Mouse (Mus musculus): Measurements from ENCODE around the gene Padi2. TPM values are rescaled to one million over a fixed set of nuclear protein-coding genes. Genes with fewer than 3 reads are reported as not detected.

Padi2 gene
- polyA plus RNA-seq, 1 experiment = 2.1 TPM

GRCm38 (mm10) chr4:140986024-140986710, 80.0 kb downstream of the Padi2 start:
- Histone ChIP-seq H3K79me2 (ENCODE audit: control insufficient read depth, insufficient read depth) (no peaks in the 10 kb centered on the region), H3ac (ENCODE audit: control insufficient read depth, insufficient read length, low read depth) (no peak overlapping the region), H3K4me3 (ENCODE audit: insufficient read depth, poor library complexity, severe bottlenecking) (peak overlapping the region; percentile 52), H3K27me3 (ENCODE audit: control insufficient read depth, insufficient read depth, insufficient read length) (peaks cover 3% of the 10 kb centered on the region), H3K36me3 (ENCODE audit: control insufficient read depth, insufficient read depth) (no peaks in the 10 kb centered on the region), H3K79me3 (ENCODE audit: low read depth) (no peaks in the 10 kb centered on the region)
- TF ChIP-seq MYOG (IDR thresholded peaks at IDR 0.05; ENCODE audit: control insufficient read depth, extremely low read depth, insufficient read length) (no peak), USF1 (IDR thresholded peaks at IDR 0.05; ENCODE audit: low read depth) (no peak), CEBPB (IDR thresholded peaks at IDR 0.05; ENCODE audit: low read depth) (no peak), MAX (IDR thresholded peaks at IDR 0.05) (no peak), CTCF (IDR thresholded peaks at IDR 0.05; ENCODE audit: control insufficient read depth, insufficient read depth, insufficient read length) (no peak), MYOD1 (IDR thresholded peaks at IDR 0.05; ENCODE audit: control insufficient read depth, insufficient read length, low read depth) (no peak), FOSL1 (IDR thresholded peaks at IDR 0.05; ENCODE audit: insufficient read depth, low read length, poor library complexity, severe bottlenecking) (no peak)

DNA sequence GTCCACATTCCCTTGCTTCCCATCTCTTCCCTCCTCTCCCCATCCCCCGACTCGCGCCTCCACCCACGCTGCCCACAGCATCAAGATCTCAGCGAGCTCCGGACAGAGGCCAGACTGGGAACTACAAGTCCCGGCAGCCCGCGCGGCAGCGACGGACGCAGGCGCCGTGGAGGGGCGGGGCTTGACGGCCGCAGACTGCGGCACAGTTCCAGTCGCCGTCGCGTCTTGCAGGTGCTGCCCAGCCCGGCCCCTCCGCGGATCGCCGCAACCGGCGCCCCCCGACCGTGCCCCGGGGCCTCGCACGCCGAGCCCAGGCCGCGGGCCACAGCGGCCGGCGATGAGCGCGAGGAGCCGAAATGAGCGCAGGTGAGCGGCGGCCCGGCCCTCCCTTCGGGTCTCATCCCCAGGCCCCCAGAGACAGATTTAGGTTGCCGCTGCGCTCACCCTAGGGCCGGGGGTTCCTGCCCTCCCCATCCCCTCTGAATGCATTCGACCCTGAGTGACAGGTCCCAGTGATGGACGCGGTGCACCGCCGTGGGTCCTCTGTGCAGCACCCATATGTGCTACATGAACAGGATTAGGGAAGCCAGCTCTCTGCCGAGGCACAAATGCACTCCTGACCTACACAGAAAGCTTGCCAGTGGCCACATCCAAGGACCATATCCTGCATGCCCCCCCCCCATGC, 80.7 kb downstream of the Padi2 start, which contains the start of gene Atp13a2:
Gene Atp13a2 (plus strand): TSS at position 163 of the 685 bp plus-strand sequence.
- Histone ChIP-seq H3ac (ENCODE audit: control insufficient read depth, insufficient read length, low read depth) (peak within 1 kb of the TSS; percentile 63), H3K36me3 (ENCODE audit: control insufficient read depth, insufficient read depth) (no peaks in the 10 kb centered on the region), H3K79me2 (ENCODE audit: control insufficient read depth, insufficient read depth) (no peaks in the 10 kb centered on the region), H3K79me3 (ENCODE audit: low read depth) (no peaks in the 10 kb centered on the region), H3K4me3 (ENCODE audit: insufficient read depth, poor library complexity, severe bottlenecking) (peak within 1 kb of the TSS; percentile 52), H3K27me3 (ENCODE audit: control insufficient read depth, insufficient read depth, insufficient read length) (peaks cover 3% of the 10 kb centered on the region)
- TF ChIP-seq MAX (IDR thresholded peaks at IDR 0.05) (no peak), MYOG (IDR thresholded peaks at IDR 0.05; ENCODE audit: control insufficient read depth, extremely low read depth, insufficient read length) (no peak), FOSL1 (IDR thresholded peaks at IDR 0.05; ENCODE audit: insufficient read depth, low read length, poor library complexity, severe bottlenecking) (no peak), CTCF (IDR thresholded peaks at IDR 0.05; ENCODE audit: control insufficient read depth, insufficient read depth, insufficient read length) (no peak)

DNA sequence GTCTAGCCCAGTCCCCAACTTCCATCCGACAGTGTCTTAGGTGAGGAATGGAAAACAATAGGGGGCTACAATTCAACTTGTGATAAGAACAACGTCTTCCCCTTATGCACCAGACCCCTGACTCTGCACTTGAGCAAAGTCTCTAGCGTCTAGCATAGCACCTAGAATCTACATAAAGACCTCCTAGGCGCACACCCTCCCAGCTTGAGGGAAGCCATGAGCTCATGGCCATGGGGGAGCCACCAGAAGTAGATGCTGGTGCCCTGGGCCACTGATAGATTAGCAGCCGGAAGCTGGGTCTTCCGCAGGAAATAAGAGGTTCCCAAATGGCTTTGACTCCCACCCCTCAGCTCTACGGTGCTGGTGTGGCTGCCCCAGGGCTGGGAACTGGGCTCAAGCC, 81.3 kb downstream of the Padi2 start:
- H3K79me2 ChIP-seq (ENCODE audit: control insufficient read depth, insufficient read depth) = no peaks in the 10 kb centered on the region
- H3K36me3 ChIP-seq (ENCODE audit: control insufficient read depth, insufficient read depth) = no peaks in the 10 kb centered on the region
- H3K79me3 ChIP-seq (ENCODE audit: low read depth) = no peaks in the 10 kb centered on the region
- peaks cover 3% of the 10 kb centered on the region for H3K27me3 ChIP-seq (ENCODE audit: control insufficient read depth, insufficient read depth, insufficient read length)
- TF ChIP-seq FOSL1 (IDR thresholded peaks at IDR 0.05; ENCODE audit: insufficient read depth, low read length, poor library complexity, severe bottlenecking) (no peak), USF1 (IDR thresholded peaks at IDR 0.05; ENCODE audit: low read depth) (no peak), MYOG (IDR thresholded peaks at IDR 0.05; ENCODE audit: control insufficient read depth, extremely low read depth, insufficient read length) (no peak), CEBPB (IDR thresholded peaks at IDR 0.05; ENCODE audit: low read depth) (no peak), CTCF (IDR thresholded peaks at IDR 0.05; ENCODE audit: control insufficient read depth, insufficient read depth, insufficient read length) (no peak), MAX (IDR thresholded peaks at IDR 0.05) (no peak), MYOD1 (IDR thresholded peaks at IDR 0.05; ENCODE audit: control insufficient read depth, insufficient read length, low read depth) (no peak)
- H3K4me3 ChIP-seq (ENCODE audit: insufficient read depth, poor library complexity, severe bottlenecking) = no peak overlapping the region
- no peak overlapping the region for H3ac ChIP-seq (ENCODE audit: control insufficient read depth, insufficient read length, low read depth)

DNA sequence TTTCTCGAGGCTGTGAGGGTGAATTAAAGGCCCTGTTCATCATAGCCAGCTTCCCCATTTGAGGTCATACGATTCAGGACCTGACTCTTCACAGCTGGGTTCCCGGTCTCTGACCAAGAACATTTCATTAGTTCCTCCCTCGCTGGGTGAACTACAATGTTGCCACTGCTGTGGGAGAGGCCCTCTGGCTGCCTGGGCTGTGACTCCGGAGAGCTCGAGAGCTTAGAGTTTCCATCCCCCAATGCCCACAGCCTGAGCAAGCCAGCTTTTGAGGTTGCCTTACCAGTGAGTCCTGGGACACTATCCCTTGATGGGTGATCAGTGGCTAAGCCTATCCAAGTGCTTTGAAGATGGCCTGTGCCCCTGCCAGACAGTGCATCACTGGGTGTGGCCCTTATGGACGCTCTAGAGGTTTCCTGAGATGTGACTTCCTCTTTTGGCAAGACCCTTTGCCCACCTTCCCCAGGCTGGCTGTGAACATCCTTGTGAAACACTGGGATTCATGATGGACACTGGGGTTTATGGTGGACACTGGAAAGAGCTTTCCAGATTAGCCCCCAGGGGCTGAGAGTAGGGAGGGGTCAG, 82.7 kb downstream of the Padi2 start:
- no peak overlapping the region for H3ac ChIP-seq (ENCODE audit: control insufficient read depth, insufficient read length, low read depth)
- no peak overlapping the region for H3K4me3 ChIP-seq (ENCODE audit: insufficient read depth, poor library complexity, severe bottlenecking)
- TF ChIP-seq MYOG (IDR thresholded peaks at IDR 0.05; ENCODE audit: control insufficient read depth, extremely low read depth, insufficient read length) = no peak
- no peaks in the 10 kb centered on the region for H3K79me3 ChIP-seq (ENCODE audit: low read depth)
- H3K36me3 ChIP-seq (ENCODE audit: control insufficient read depth, insufficient read depth) = no peaks in the 10 kb centered on the region
- no peaks in the 10 kb centered on the region for H3K79me2 ChIP-seq (ENCODE audit: control insufficient read depth, insufficient read depth)
- H3K27me3 ChIP-seq (ENCODE audit: control insufficient read depth, insufficient read depth, insufficient read length) = peaks cover 3% of the 10 kb centered on the region

GRCm38 (mm10) chr4:140989447-140989846, 83.3 kb downstream of the Padi2 start:
- TF ChIP-seq CTCF (IDR thresholded peaks at IDR 0.05; ENCODE audit: control insufficient read depth, insufficient read depth, insufficient read length) (no peak), USF1 (IDR thresholded peaks at IDR 0.05; ENCODE audit: low read depth) (no peak), MYOG (IDR thresholded peaks at IDR 0.05; ENCODE audit: control insufficient read depth, extremely low read depth, insufficient read length) (no peak), MYOD1 (IDR thresholded peaks at IDR 0.05; ENCODE audit: control insufficient read depth, insufficient read length, low read depth) (no peak), CEBPB (IDR thresholded peaks at IDR 0.05; ENCODE audit: low read depth) (no peak), MAX (IDR thresholded peaks at IDR 0.05) (no peak), FOSL1 (IDR thresholded peaks at IDR 0.05; ENCODE audit: insufficient read depth, low read length, poor library complexity, severe bottlenecking) (no peak)
- no peak overlapping the region for H3K4me3 ChIP-seq (ENCODE audit: insufficient read depth, poor library complexity, severe bottlenecking)
- H3K36me3 ChIP-seq (ENCODE audit: control insufficient read depth, insufficient read depth) = no peaks in the 10 kb centered on the region
- no peaks in the 10 kb centered on the region for H3K79me3 ChIP-seq (ENCODE audit: low read depth)
- H3K27me3 ChIP-seq (ENCODE audit: control insufficient read depth, insufficient read depth, insufficient read length) = peaks cover 3% of the 10 kb centered on the region
- no peaks in the 10 kb centered on the region for H3K79me2 ChIP-seq (ENCODE audit: control insufficient read depth, insufficient read depth)
- no peak overlapping the region for H3ac ChIP-seq (ENCODE audit: control insufficient read depth, insufficient read length, low read depth)

All from C2C12 (cell line).